Mouse (Mus musculus) urinary bladder, adult 18-20 months (tissue): Measurements from ENCODE around the gene Sec11a.

Experiments
- DNase-seq, 2 experiments: peaks; one replicate each; pipeline ENCODE4 v3.0.0; 2022; ENCODE audit warnings: low spot score in 2 of 2, mixed read lengths in 2 of 2

The Sec11a gene

GRCm38 (mm10) chr7:80897721-80898120 is 49.9 kb downstream of the Sec11a start:
- no peak for DNase-seq

- DNase-seq: no peak
Measured at GRCm38 (mm10) chr7:80897134-80897533, 50.4 kb downstream of the Sec11a start.

DNA sequence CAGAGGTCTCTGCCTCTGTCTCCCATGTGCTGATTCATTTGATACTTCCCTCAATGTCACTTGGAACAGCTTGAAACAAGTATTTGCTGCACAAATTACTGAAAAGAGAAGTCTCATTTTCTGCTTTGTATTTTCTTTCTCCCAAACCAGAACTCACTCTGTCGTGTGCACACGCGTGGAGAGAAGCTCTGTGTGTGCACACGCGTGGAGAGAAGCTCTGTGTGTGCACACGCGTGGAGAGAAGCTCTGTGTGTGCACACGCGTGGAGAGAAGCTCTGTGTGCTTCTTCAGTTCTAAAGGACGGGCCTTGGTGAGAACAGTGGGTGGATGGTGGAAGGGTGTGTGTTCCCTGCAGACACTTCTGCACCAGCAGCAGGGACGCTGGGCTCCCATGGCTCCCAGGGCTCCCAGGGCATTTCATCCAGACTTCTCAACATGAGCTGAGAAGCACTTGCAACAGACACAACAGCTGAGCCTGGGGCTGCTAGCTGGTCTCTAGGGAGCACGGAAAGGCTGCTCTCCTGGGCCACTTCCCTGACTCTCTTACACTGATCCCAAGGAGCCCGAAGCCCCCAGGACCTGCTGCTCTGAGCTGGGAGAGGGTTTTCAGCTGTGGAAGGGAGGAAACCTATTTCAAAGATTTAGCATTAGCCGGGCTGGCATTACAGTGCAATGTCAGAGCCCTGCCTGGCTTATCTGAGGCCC is 52.6 kb downstream of the Sec11a start:
- DNase-seq: no peak

DNA sequence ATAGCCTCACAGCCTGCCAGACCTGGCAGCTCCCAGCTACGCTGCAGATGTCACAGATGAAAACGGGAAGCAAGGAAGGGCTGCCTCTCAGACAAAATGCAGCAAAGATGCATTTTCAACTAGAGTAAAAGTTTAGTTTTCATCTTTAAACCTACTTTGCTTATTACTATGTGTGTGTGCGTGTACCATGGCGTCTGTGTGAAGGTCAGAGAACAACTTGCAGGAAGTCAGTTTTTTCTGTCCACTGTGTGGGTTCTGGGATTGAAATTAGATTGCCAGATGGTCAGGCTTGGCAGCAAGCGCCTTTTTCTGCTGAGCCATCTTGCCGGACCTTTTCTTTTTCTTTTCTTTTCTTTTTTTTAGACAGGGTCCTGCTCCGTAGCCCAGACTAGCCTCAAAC is 53.4 kb downstream of the Sec11a start:
- DNase-seq: no peak

- no peak for DNase-seq
Measured at GRCm38 (mm10) chr7:80893753-80894129, 53.8 kb downstream of the Sec11a start.

DNA sequence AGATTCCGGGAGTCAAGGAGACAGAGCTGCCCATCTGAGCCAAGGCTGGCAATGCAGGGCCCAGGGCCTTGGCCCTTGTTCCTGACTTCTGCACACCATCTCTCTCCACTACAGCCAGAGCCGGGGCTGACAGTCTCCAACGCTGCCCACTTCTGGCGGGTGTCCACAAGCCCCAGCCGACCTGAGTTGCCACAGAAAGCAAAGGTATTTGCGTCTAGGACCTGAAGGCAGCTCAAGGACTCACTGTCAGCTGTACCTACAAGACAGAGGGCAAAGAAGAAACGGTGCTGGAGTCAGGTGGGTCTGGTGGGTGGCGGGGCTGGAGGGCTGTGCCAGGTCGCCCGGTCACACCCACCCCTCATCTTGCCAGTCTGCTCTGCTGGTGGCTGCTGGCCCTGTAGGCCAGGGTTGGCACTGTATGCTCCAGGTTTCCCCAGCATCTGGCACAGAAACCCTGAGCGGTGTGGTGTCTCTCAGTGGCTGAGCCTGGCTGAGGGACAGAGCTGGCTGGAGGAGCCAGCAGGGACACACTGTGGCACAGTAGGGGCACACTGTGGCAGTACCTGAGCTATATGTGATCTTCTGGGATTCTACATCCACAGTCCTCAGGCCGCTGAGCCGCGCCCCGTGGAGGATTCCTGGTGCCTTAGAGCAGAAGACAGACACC is 54.4 kb downstream of the Sec11a start:
- DNase-seq: no peak

GRCm38 (mm10) chr7:80889841-80890241 is 57.7 kb downstream of the Sec11a start:
- no peak for DNase-seq

- DNase-seq: no peak
Measured at GRCm38 (mm10) chr7:80889021-80889511, 58.5 kb downstream of the Sec11a start.

DNA sequence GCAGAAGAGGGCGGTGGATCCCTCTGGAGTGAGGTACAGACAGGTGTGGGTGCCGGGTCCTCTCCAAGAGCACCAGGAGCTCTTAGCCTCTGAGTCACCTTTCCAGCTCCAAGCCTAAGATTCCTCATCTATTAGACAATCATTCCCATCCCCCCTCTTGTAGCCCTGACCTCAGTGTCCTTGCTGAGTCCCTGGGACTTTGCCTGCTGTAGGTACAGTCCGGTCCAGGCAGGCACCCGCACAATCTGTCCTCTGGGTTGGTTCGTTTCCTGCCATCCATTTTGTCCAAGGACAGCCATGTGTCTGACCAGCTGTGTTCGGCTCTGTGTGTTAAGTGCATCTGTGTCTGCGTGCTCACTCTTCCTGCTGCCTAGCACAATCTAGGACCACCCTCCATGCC is 59.0 kb downstream of the Sec11a start:
- no peak for DNase-seq

DNA sequence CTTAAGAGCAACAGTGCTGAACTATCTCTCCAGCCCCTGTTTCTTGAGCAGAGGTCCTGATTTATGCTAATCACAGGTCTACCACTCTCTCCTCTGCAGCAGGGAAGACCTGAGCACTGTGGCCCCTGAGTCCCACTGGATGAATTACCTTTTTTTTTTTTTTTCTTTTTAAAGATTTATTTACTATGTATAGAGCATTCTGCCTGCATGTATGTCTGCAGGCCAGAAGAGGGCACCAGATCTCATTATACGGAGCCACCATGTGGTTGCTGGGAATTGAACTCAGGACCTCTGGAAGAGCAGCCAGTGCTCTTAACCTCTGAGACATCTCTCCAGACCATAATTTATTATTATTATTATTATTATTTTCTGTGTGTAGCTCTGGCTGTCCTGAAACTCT is 61.9 kb downstream of the Sec11a start:
- DNase-seq: no peak

DNA sequence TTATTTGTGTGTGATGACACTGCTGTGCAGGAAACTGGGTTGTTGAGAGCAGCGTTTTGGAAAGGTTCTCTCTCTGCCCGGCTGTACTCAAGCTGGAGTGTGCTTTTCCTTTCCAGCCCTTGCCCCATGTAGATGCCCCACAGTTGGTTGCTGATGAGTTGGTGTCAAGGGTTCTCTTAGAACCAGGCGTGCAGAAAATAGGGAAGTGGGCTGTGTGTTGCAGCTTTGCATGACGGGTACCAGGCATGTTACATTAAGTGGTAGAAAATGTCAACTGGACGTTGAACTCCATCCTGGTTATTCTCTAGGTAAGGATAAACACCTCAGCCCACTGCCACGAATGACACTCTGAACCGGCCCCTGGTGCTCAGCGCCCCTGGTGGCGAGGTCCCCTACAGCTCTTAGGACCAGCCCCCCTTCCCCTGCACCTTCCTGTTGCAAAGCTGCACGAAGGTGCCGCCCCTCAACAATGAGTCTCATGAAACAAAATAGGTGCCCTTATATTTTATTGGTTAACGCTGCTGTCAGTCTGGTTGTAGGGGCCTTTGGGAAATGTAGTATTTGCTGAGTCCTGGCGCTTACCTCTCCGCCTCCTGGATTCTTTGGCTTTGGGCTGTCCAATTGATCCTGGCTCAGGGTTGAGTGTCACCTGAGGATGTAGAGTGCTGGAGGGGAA is 64.6 kb downstream of the Sec11a start:
- DNase-seq: no peak

GRCm38 (mm10) chr7:80875727-80876126 is 71.9 kb downstream of the Sec11a start:
- no peak for DNase-seq

DNA sequence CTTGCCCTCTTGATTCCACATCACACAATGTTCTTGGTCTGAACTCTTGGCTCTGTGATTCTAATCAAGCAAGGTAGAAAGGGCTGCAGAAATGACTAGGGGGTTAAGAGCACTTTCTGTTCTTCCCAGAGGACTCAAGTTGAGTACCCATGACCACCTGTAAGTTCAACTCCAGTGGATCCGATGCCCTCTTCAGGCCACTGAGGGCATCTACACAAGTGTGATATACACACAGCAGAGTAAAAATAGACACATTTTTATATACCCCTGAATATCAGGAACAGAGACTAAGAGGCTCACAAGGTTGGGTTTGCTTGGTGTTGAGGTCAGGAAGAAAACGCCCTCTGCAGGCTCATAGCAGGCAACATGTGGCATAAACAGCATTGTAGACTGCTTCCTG is 73.9 kb downstream of the Sec11a start:
- DNase-seq: no peak

- DNase-seq: no peak
Measured at GRCm38 (mm10) chr7:80873038-80873437, 74.5 kb downstream of the Sec11a start.

GRCm38 (mm10) chr7:80868686-80869085 is 78.9 kb downstream of the Sec11a start:
- no peak for DNase-seq

GRCm38 (mm10) chr7:80866514-80867147 is 80.9 kb downstream of the Sec11a start:
- DNase-seq: no peak

GRCm38 (mm10) chr7:80865521-80865920 is 82.1 kb downstream of the Sec11a start:
- DNase-seq: no peak

GRCm38 (mm10) chr7:80864831-80865230 is 82.7 kb downstream of the Sec11a start:
- DNase-seq: no peak

- DNase-seq: no peak
Measured at GRCm38 (mm10) chr7:80864151-80864550, 83.4 kb downstream of the Sec11a start.

GRCm38 (mm10) chr7:80863520-80863919 is 84.1 kb downstream of the Sec11a start:
- DNase-seq: no peak

- no peak for DNase-seq
Measured at GRCm38 (mm10) chr7:80862475-80862874, 85.1 kb downstream of the Sec11a start.

DNA sequence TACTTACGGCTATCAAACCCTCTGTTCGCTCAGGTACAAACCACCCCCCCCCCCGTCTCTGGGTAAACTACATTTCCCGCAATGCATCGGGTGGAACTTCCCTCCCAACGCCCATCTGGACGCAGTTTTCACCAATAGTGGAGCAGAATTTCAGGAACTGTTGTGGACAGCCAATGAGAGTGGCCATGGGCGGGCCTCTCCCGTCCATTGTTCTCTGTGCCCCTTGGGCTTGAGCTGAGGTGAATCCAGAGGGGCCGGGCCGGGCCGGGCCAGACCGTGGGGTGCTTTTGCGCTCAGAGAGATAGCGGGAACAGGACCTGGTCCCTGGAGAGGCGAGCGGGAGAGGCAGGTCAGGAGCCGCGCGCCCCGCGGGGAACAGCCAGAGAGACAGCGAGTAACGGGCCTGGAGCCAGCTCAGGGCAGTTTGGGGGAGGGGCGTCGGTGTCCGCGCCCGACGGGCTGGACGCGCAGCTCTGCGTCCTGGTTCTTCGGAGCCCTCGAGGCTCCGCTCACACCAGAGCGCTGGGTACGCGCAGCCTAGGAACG is 86.8 kb downstream of the Sec11a start, which contains the start of gene Zscan2:
Zscan2 (plus strand) TSS at position 192 of the 546 bp plus-strand sequence.
- peak; percentile 88 to 89 for DNase-seq
